Mouse (Mus musculus) left cerebral cortex, postnatal 4 days (tissue): ENCODE measurements around the gene Lrmda. TPM values are rescaled to one million over a fixed set of nuclear protein-coding genes. Genes with fewer than 3 reads are reported as not detected.

Experiments
- DNase-seq: peaks from one replicate; pipeline ENCODE4 v3.0.0-alpha.2; 2022
- intact Hi-C: fragments of 180-260 bp; cut with DNase I; formaldehyde crosslinking; loops from one replicate; pipeline ENCODE4 v1.15.1; 2025
- total RNA-seq, 2 experiments: library from RNA; stranded (reverse); gene quantifications; 2 replicates each; pipeline ENCODE4 v1.2.3; 2021

Lrmda gene
- total RNA-seq, 2 experiments from 2014 or later, result 0.74 TPM; not detected in 1

- intact Hi-C loops, result no loop called here
- DNase-seq, result no peak
Measured at GRCm38 (mm10) chr14:22288179-22288578, 268.7 kb downstream of the Lrmda start.

- DNase-seq, result no peak
- intact Hi-C loops, result no loop called here
Measured at GRCm38 (mm10) chr14:22289380-22289922, 269.9 kb downstream of the Lrmda start.

DNA sequence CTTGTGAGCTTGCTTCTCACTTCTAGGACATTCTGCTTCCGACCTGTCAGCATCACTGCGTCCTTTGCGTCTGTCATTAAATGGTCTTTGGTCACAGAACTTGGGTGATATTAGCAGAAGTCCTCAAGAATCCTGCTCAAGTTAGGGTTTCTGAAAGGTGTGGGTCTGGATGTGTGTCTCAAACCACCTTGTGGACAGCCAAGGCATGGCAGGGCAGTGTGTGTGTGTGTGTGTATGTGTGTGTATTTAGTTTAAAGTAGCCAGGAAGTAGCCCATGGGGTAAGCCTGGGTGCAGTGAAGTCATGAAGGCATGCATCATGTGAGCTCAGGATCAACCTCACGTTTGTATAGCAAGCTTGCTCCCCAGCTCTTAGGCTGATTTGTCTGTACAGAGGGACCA is 274.9 kb downstream of the Lrmda start:
- intact Hi-C loops, result no loop called here
- no peak for DNase-seq

DNA sequence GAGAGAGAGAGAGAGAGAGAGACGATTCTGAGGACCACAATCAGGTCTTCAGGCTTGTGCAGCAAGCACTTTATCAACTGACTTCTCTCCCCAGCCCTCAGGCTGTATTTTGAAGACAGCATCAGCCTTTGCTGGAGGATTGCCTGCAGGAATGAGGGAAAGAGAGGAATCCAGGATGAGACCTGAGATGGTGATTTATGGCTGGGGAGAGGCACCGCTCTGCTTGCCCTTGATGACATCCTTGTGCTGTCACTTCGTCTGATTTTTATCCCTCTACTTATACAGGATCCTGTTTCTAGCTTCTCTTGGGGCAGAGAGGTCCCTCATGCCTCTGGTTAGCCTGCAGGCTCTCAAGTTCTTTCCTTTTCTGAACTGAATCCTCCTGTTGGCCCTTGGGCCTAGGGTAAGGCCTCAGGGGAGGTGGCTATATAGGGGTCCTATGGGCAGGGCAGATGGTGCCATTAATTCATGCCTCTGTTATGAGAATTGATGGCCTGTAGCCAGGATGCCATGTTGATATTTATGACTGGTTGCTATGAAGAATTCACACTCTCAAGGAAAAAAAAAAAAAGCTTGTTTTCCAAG is 277.2 kb downstream of the Lrmda start:
- DNase-seq, result no peak
- intact Hi-C loops, result no loop called here

GRCm38 (mm10) chr14:22306759-22307158 is 287.2 kb downstream of the Lrmda start:
- no peak for DNase-seq
- intact Hi-C loops, result no loop called here

DNA sequence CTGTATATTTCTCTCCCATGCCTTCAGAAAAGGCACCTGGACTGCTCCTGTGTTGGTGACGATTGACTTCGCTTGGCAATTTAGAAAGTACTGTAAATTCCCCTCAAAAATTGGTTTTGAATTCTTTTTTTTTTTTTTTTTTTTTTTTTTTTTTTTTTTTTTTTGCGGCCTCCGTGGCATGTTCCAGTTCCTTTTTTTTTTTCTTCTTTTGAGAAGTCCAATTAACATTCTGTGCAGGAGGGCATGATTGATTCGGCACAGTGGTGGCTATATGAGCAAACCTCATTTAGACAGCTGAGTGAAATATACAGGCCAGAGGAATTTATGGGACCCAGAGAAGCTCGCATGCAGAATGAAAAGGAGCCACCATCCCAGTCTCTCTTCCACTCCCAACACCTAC is 288.5 kb downstream of the Lrmda start:
- intact Hi-C loops, result no loop called here
- no peak for DNase-seq

DNA sequence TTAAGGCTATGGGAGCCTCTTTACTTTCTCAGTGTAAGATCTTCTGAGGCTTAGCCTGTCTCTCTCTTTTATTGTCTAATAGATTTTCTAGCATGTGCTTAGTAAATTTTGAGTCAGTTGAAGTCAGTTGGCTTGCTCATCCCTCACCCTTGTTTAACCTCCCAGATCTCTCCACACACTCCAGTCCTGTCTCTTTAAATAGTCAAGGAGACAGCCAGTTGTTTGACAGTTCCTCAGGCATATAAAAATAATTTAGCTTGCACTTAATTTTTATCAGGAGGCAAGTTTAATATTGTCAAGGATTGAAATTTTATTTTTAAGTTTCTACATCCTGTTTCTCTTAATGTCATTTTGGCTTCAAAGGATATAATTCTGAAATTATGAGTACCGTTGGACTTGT is 303.5 kb downstream of the Lrmda start:
- intact Hi-C loops, result no loop called here
- no peak for DNase-seq

- intact Hi-C loops, result no loop called here
- no peak for DNase-seq
Measured at GRCm38 (mm10) chr14:22323530-22324292, 304.2 kb downstream of the Lrmda start.

DNA sequence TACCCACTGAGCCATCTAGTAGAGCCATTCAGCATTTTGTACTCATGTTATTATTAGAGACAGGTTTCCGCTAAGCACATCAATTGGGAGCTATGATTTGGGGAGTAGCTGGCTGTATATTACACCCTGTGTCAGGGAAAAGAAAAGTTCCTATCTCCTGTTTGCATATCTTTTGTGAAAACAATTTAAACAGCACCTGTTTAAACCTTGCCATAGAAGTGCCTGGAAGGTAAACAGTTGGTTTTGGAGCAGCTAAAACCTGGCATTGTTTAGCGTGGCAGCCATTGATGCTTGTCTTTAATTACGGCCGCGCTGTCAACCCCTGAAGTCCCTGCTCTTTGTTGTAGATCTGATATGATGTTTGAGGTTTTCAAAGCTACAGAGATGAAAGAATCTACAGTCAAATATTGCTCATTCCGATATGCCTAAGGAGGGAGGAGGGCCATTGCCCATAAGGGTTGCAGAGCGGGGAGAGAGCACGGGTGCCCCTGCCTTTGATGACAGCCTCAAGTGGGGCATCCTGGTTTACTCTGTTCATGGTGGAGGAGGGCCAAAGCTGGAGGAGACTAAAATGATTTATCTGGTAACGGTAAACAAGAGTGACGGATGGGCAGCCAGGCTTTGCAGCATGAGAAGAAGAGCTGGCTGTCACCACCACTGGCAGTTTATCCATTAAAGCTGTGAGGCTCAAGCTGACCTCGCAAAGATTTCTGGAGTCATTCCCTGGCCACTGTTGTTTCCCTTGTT is 306.9 kb downstream of the Lrmda start:
- no peak for DNase-seq
- intact Hi-C loops, result no loop called here

DNA sequence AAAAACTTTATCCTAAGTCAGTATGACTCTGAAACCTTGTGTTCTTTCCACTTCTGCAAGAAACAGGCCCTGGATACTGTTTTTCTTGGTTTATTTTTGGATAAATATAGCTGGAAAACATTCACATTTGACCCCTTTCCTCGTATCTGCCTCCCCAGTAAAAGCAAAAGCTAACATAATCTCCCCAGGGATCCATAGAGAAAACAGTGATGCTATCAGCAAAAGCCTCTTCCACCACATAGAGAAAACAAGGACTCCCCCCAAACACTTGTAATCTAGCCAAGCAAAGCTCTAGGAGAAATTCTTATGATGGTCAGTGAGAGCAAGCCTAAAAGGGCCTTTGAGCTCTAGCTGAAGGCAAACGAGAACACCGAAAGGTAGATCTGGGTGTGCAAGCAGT is 309.7 kb downstream of the Lrmda start:
- no peak for DNase-seq
- intact Hi-C loops, result no loop called here

DNA sequence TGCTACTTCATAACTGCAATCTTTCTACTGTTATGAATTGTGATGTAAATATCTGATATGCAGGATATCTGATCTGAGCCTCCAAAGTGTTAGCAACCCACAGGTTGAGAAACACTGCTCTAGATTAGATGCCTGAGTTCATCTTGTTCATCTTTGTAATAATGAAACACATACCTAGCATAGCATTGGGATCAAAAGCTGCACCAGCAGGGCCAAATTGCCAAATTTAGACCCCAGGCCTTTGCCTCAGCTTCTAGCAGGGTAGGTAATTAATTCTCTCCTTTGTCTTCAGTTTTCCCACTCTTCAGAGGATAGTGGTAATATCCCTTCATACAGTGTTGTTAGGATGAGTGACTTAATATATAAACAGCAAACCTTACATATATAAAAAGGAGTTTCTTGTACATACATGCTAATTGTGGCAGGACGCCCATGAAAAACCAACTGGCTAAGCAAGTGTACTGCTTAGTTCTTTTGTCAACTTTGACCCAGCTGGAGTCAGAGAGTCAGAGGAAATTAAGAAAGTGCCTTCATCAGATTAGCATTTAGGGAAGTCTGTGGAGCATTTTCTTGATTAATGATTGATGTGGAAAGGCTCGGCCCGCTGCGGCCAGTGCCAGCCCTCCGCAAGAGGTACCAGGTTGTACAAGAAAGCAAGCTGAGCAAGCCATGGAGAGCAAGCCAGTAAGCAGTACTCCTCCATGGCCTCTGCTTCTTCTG is 315.7 kb downstream of the Lrmda start:
- DNase-seq, result no peak
- intact Hi-C loops, result no loop called here

DNA sequence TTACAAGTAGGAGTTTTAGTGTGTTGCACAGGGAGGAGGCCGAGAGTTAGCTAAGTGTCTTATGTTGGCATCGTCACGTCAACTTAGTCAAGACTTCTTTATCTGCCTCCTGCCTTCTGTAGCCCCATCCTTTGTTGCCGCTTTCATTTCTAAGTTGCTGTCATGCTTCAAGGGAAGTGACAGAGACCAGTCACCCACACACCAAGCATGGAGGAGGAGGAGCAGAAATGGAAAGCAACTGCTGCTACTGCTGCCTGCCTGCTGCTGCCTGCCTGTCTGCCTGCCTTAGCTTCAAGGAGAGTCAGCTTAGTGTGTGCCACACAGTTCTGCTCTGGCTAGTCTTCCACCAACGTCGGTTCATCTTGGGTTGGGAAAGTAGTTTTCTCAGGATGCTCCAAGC is 319.7 kb downstream of the Lrmda start:
- DNase-seq, result peak; percentile 6
- intact Hi-C loops, result no loop called here

GRCm38 (mm10) chr14:22343357-22343756 is 323.8 kb downstream of the Lrmda start:
- intact Hi-C loops, result no loop called here
- DNase-seq, result no peak

DNA sequence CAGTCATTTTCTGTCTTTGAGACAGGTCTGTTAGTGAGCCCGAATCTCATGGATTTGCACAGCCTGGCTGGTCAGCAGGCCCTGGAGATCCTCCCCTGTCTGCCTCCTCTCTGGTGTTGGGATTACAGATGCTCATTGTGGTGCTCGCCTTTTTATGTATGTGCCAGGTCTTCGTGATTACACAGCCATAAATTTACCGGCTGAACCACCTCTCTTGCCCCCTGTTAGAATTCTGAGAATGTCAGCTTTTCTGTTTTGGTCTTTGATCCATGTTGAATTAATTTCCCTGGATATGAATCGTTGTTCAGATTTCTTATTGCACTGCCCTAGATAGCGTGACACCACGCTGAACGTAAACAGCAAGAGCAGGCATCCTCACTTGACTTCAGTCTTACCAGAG is 325.7 kb downstream of the Lrmda start:
- intact Hi-C loops, result no loop called here
- DNase-seq, result no peak

GRCm38 (mm10) chr14:22353626-22354025 is 334.1 kb downstream of the Lrmda start:
- intact Hi-C loops, result no loop called here

DNA sequence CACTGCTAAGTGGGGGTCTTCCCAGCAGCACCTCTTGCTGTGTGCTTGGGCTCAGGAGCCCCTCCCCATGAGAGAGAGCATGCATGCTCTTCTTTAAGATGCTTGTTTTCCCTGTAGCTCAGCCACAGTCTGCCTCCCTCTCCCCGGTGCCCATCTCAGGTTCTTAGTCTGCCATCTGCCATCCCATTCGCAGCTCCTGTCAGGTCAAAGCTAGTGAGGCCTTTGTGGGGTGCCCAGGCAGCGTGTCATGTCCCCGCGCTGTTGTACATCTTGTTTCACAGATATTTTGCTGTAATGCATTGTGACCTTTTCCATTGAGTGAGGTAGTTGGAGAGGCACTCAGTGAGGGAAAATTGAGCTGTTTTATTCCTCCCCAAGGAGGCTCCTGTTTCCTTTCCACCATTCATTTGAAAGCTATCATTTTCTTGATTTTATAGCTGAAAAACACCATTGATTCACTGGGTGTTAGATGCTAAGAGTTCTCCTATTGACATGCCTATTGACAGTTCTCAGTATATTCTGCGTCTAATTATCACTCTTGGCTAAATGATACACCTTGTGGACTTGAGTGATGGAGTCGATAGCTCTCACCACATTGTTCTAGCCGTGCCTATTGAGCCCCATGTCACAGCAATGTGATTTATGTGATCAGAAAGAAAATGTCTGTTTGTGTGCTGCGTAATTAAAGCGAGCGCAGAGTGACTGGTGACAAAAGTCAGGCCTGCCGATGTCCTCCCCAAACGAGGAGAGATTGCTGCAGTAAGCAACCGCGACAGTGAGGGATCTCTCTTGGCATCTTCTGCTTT is 335.5 kb downstream of the Lrmda start:
- peak; percentile 6 for DNase-seq
- intact Hi-C loops, result no loop called here

More at GRCm38 (mm10) chr14:22353626-22354025, 334.1 kb downstream of the Lrmda start:
- DNase-seq, result peak; percentile 9

DNA sequence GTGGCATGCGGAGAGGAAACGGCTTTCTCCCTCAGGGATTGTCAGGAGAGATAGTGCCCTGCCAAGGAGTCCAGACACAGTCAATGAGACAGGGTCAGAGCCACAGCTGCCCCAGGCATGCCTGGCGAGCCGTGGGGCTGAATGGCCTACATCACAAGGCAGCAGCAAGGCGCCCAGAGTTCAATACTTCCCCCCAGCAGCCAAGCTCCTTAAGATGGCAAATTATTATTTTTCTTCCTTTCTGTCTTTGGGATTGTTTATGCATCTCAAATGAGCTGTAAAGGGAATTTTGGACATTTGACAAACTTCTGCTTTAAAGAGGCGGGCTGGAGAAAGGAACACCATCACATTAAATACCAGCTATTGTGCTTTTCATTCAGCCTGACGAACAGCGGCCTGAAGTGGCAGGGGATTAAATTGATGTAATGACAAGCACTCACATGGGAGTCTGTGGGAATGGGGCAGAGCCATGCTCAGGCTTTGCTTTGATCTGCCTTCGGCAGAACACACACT is 338.5 kb downstream of the Lrmda start:
- intact Hi-C loops, result no loop called here

GRCm38 (mm10) chr14:22364010-22364748 is 344.7 kb downstream of the Lrmda start:
- DNase-seq, result no peak
- intact Hi-C loops, result no loop called here

More for the DNA sequence above, 338.5 kb downstream of the Lrmda start:
- DNase-seq, result peak; percentile 53

GRCm38 (mm10) chr14:22364771-22365355 is 345.4 kb downstream of the Lrmda start:
- no peak for DNase-seq
- intact Hi-C loops, result no loop called here
